Mouse (Mus musculus) stomach, postnatal 0 days (tissue): Measurements from ENCODE around the gene Gm21885. TPM values are rescaled to one million over a fixed set of nuclear protein-coding genes. Genes with fewer than 3 reads are reported as not detected.
"Not testable (repeated sequence)": the region's sequence is repeated elsewhere in the genome, so short reads cannot be mapped to it uniquely, and the experiment has no call there.

Source experiments
- ATAC-seq: fragments of 200-750 bp; cut with Nextera tagmentation; 2 replicates; pipeline ENCODE4 v1.8.0; 2017; ENCODE audit not compliant: low FRiP score, low TSS enrichment
- DNase-seq: peaks from one replicate; pipeline ENCODE4 v3.0.0-alpha.2; 2016; ENCODE audit warnings: low spot score
- H3K27ac ChIP-seq: fragments of 300-500 bp; sonication (generic); replicated peaks from 2 replicates; pipeline ENCODE4 v1.5.1; 2014; ENCODE audit warnings: mild to moderate bottlenecking, control low read depth
- H3K27me3 ChIP-seq: fragments of 300-500 bp; sonication (generic); 2 replicates; pipeline ENCODE4 v1.6.1; 2014; ENCODE audit warnings: low read length; ENCODE audit not compliant: control insufficient read depth, insufficient read depth
- H3K36me3 ChIP-seq: fragments of 300-500 bp; sonication (generic); 2 replicates; pipeline ENCODE4 v1.6.1; 2014; ENCODE audit warnings: low read length, mixed read lengths; ENCODE audit not compliant: control insufficient read depth, insufficient read depth
- H3K4me1 ChIP-seq: fragments of 300-500 bp; sonication (generic); replicated peaks from 2 replicates; pipeline ENCODE4 v1.6.1; 2014; ENCODE audit warnings: antibody characterized with exemption; ENCODE audit not compliant: control insufficient read depth, insufficient read depth
- H3K4me2 ChIP-seq: fragments of 300-500 bp; sonication (generic); replicated peaks from 2 replicates; pipeline ENCODE4 v1.6.1; 2014; ENCODE audit warnings: low read depth, mild to moderate bottlenecking, control low read depth, moderate library complexity
- H3K4me3 ChIP-seq: fragments of 300-500 bp; sonication (generic); 2 replicates; pipeline ENCODE4 v1.5.1; 2014; ENCODE audit warnings: low read depth, low read length, control low read depth
- H3K9ac ChIP-seq: fragments of 300-500 bp; sonication (generic); 2 replicates; pipeline ENCODE4 v1.6.1; 2014; ENCODE audit warnings: mild to moderate bottlenecking, low read length, control low read depth, mixed read lengths
- H3K9me3 ChIP-seq: fragments of 300-500 bp; sonication (generic); 2 replicates; pipeline ENCODE4 v1.6.1; 2016; ENCODE audit warnings: low read length; ENCODE audit not compliant: control insufficient read depth
- CTCF ChIP-seq: IDR thresholded peaks from 2 replicates; pipeline ENCODE4 v1.5.1; 2016; ENCODE audit warnings: antibody characterized with exemption, low read depth, mild to moderate bottlenecking, moderate library complexity
- EP300 ChIP-seq: optimal IDR thresholded peaks from 2 replicates; pipeline ENCODE3; 2016; ENCODE audit warnings: antibody characterized with exemption
- WGBS: fragments of 180-500 bp; shearing (Covaris S2); extraction: QIAGEN DNeasy Blood & Tissue Kit; methylation state at CpG from one replicate; pipeline ENCODE4 v1.1.7; 2014; 5-methylcytosine and 5-hydroxymethylcytosine counted together
- polyA plus RNA-seq: library from polyadenylated mRNA; unstranded; fragments of >200 nt; fragmentation: Nextera tagmentation; extraction: Ambion mirVana; gene quantifications from 2 replicates; pipeline ENCODE4 v1.2.1, GENCODE M21; 2015

Gm21885 gene
- polyA plus RNA-seq, 1 experiment from 2014 or later: not detected

GRCm38 (mm10) chr11:94261585-94262370, 19.9 kb upstream of the Gm21885 start:
- Histone ChIP-seq H3K9me3 (no peaks in the 10 kb centered on the region), H3K9ac (no peak overlapping the region), H3K4me1 (no peaks in the 10 kb centered on the region), H3K4me3 (no peak overlapping the region), H3K4me2 (no peak overlapping the region), H3K36me3 (no peaks in the 10 kb centered on the region), H3K27me3 (no peaks in the 10 kb centered on the region), H3K27ac (no peak overlapping the region)
- ATAC-seq: no peak
- WGBS: 54% methylated on average over 6 of the region's 6 CpGs
- TF ChIP-seq EP300: no peak
- TF ChIP-seq CTCF: no peak
- DNase-seq: no peak

- H3K27me3 ChIP-seq: no peaks in the 10 kb centered on the region
- no peaks in the 10 kb centered on the region for H3K36me3 ChIP-seq
- peak overlapping the region; percentile 49; the same call in 1 of the 2 replicates for H3K27ac ChIP-seq
- whole genome bisulfite sequencing: 3% methylated on average over 18 of the region's 18 CpGs
- peak overlapping the region; percentile 60 for H3K4me2 ChIP-seq
- DNase-seq (peak; percentile 79), ATAC-seq (peak; percentile 77)
- TF ChIP-seq CTCF (peak; percentile 72), EP300 (no peak)
- no peaks in the 10 kb centered on the region for H3K4me1 ChIP-seq
- H3K9me3 ChIP-seq: no peaks in the 10 kb centered on the region
- peak overlapping the region; percentile 38; the same call in 1 of the 2 replicates for H3K9ac ChIP-seq
- peak overlapping the region; percentile 30 for H3K4me3 ChIP-seq
These were observed 16.4 kb upstream of the Gm21885 start for GRCm38 (mm10) chr11:94265134-94265785.

GRCm38 (mm10) chr11:94266155-94266554, 15.5 kb upstream of the Gm21885 start:
- not testable (repeated sequence) for H3K27ac ChIP-seq, H3K9me3 ChIP-seq, H3K36me3 ChIP-seq, H3K9ac ChIP-seq, H3K4me2 ChIP-seq, H3K4me1 ChIP-seq, H3K27me3 ChIP-seq, DNase-seq, H3K4me3 ChIP-seq, ATAC-seq
- WGBS: 64% methylated on average over 3 of the region's 3 CpGs

- Histone ChIP-seq H3K9me3 (no peaks in the 10 kb centered on the region), H3K4me2 (no peak overlapping the region), H3K27ac (no peak overlapping the region), H3K9ac (no peak overlapping the region), H3K36me3 (no peaks in the 10 kb centered on the region), H3K4me1 (no peaks in the 10 kb centered on the region), H3K4me3 (no peak overlapping the region), H3K27me3 (no peaks in the 10 kb centered on the region)
- TF ChIP-seq CTCF: no peak
- no peak for TF ChIP-seq EP300
- no peak for ATAC-seq
- DNase-seq: no peak
These were observed 12.9 kb upstream of the Gm21885 start for GRCm38 (mm10) chr11:94268761-94269160.

- Histone ChIP-seq H3K9me3 (no peaks in the 10 kb centered on the region), H3K36me3 (no peaks in the 10 kb centered on the region), H3K4me3 (no peak overlapping the region), H3K27ac (no peak overlapping the region), H3K9ac (no peak overlapping the region), H3K27me3 (no peaks in the 10 kb centered on the region), H3K4me1 (no peaks in the 10 kb centered on the region), H3K4me2 (no peak overlapping the region)
- WGBS: 65% methylated on average over 7 of the region's 7 CpGs
- no peak for ATAC-seq
- DNase-seq: no peak
- TF ChIP-seq EP300 (no peak), CTCF (no peak)
These were observed 11.8 kb upstream of the Gm21885 start for GRCm38 (mm10) chr11:94269906-94270305.

GRCm38 (mm10) chr11:94271015-94271414, 10.7 kb upstream of the Gm21885 start:
- Histone ChIP-seq H3K27ac (no peak overlapping the region), H3K9me3 (no peaks in the 10 kb centered on the region), H3K4me3 (no peak overlapping the region), H3K27me3 (no peaks in the 10 kb centered on the region), H3K9ac (no peak overlapping the region), H3K36me3 (no peaks in the 10 kb centered on the region), H3K4me1 (no peaks in the 10 kb centered on the region), H3K4me2 (no peak overlapping the region)
- DNase-seq (no peak), ATAC-seq (no peak)
- WGBS: 93% methylated on average over 2 of the region's 2 CpGs
- TF ChIP-seq EP300 (no peak), CTCF (no peak)
